Mouse (Mus musculus) left cerebral cortex, postnatal 36 days (tissue): ENCODE measurements around the gene Ppp1r18. TPM values are rescaled to one million over a fixed set of nuclear protein-coding genes. Genes with fewer than 3 reads are reported as not detected.

Experiments used
- DNase-seq, 2 experiments: peaks; one replicate each; pipeline ENCODE4 v3.0.0; 2021 to 2022; ENCODE audit warnings: low spot score in 2 of 2, mixed read lengths in 1 of 2
- intact Hi-C: fragments of 180-260 bp; cut with DNase I; formaldehyde crosslinking; loops from one replicate; pipeline ENCODE4 v1.15.1; 2025
- microRNA-seq: library from miRNA; unstranded; fragments of <30 nt; microRNA quantifications from one replicate; pipeline ENCODE4 v1.2.0, GENCODE M21; 2022
- total RNA-seq, 2 experiments: library from RNA; stranded (reverse); gene quantifications; 2 replicates each; pipeline ENCODE4 v1.2.3; 2021

The Ppp1r18 gene
- total RNA-seq, 2 experiments from 2014 or later, result 9.2 to 9.3 TPM

GRCm38 (mm10) chr17:35919864-35920301, 54.5 kb downstream of the Ppp1r18 start:
- no peak for DNase-seq
- intact Hi-C loops, result loop anchor here (5.0 kb wide), 2 partner anchors 62 to 83 kb away; partner anchors contain the start of genes Prr3 and Tubb5

GRCm38 (mm10) chr17:35920384-35920783, 55.0 kb downstream of the Ppp1r18 start:
- intact Hi-C loops, result loop anchor here (5.0 kb wide), 1 partner anchor 62 kb away; the partner anchor contains the start of gene Prr3

GRCm38 (mm10) chr17:35920862-35921562, 55.6 kb downstream of the Ppp1r18 start:
- intact Hi-C loops, result loop anchor here (5.0 kb wide), 1 partner anchor 61 kb away; the partner anchor contains the start of gene Prr3
- DNase-seq, result no peak

More at GRCm38 (mm10) chr17:35920384-35920783, 55.0 kb downstream of the Ppp1r18 start:
- DNase-seq, result no peak

GRCm38 (mm10) chr17:35921710-35922109, 56.3 kb downstream of the Ppp1r18 start:
- intact Hi-C loops, result loop anchor here (5.0 kb wide), 1 partner anchor 61 kb away; the partner anchor contains the start of gene Prr3
- no peak for DNase-seq

- intact Hi-C loops, result loop anchor here (5.0 kb wide), 1 partner anchor 60 kb away; the partner anchor contains the start of gene Prr3
- DNase-seq, result no peak
These were observed 57.2 kb downstream of the Ppp1r18 start for GRCm38 (mm10) chr17:35922566-35922965.

- DNase-seq, result no peak
- intact Hi-C loops, result loop anchor here (5.0 kb wide), 1 partner anchor 59 kb away; the partner anchor contains the start of gene Prr3
These were observed 57.9 kb downstream of the Ppp1r18 start for GRCm38 (mm10) chr17:35923281-35923680.

Small RNA genes within 50 kb of the gene (microRNA-seq; reads per million reads assigned to microRNA genes)
- gene Gm28033 (not detected), gene Mir1894 (0.76 reads per million)

Other genes with a start within 250 kb of the Ppp1r18 start
- not detected for gene Gm9573, start 239.0 kb upstream of the Ppp1r18 start, total RNA-seq
- gene Mucl3, start 221.9 kb upstream of the Ppp1r18 start, total RNA-seq, result not detected
- gene Vars2, start 198.0 kb upstream of the Ppp1r18 start, total RNA-seq, result 10 to 100 TPM; 30.1 to 40.0 TPM
- 10 to 100 TPM; 26.8 to 29.9 TPM for gene Gtf2h4, start 191.9 kb upstream of the Ppp1r18 start, total RNA-seq
- gene Ddr1, start 161.0 kb upstream of the Ppp1r18 start, total RNA-seq, result 10 to 100 TPM; 52.5 to 69.9 TPM
- gene Ier3, start 43.9 kb upstream of the Ppp1r18 start, total RNA-seq, result 10 to 100 TPM; 10.6 to 13.6 TPM
- 100 to 1,000 TPM; 146 to 149 TPM for gene Flot1, start 42.4 kb upstream of the Ppp1r18 start, total RNA-seq
- gene Tubb5, start 27.3 kb upstream of the Ppp1r18 start, total RNA-seq, result 100 to 1,000 TPM; 441 to 478 TPM
- 10 to 100 TPM; 16.5 to 16.9 TPM for gene Mdc1, start 24.1 kb upstream of the Ppp1r18 start, total RNA-seq
- 1 to 10 TPM; 2.3 to 3.1 TPM for gene Nrm, start 4.3 kb upstream of the Ppp1r18 start, total RNA-seq
- gene Dhx16, start 14.2 kb downstream of the Ppp1r18 start, total RNA-seq, result 10 to 100 TPM; 26.0 to 32.0 TPM
- 10 to 100 TPM; 58.4 to 62.0 TPM for gene 2310061I04Rik, start 31.8 kb downstream of the Ppp1r18 start, total RNA-seq
- gene Atat1, start 44.5 kb downstream of the Ppp1r18 start, total RNA-seq, result 10 to 100 TPM; 51.1 to 63.9 TPM
- gene Mrps18b, start 50.8 kb downstream of the Ppp1r18 start, total RNA-seq, result 10 to 100 TPM; 38.0 to 46.2 TPM
- 10 to 100 TPM; 62.5 to 84.5 TPM for gene Ppp1r10, start 50.8 kb downstream of the Ppp1r18 start, total RNA-seq
- gene Abcf1, start 104.2 kb downstream of the Ppp1r18 start, total RNA-seq, result 10 to 100 TPM; 71.0 to 77.8 TPM
- gene Gnl1, start 114.3 kb downstream of the Ppp1r18 start, total RNA-seq, result 100 to 1,000 TPM; 173 to 198 TPM
- gene Prr3, start 114.6 kb downstream of the Ppp1r18 start, total RNA-seq, result 10 to 100 TPM; 36.9 to 40.0 TPM
- 1 to 10 TPM; 1.1 to 2.2 TPM for gene H2-T24, start 155.0 kb downstream of the Ppp1r18 start, total RNA-seq
- 10 to 100 TPM; 12.6 to 15.1 TPM for gene H2-T23, start 167.3 kb downstream of the Ppp1r18 start, total RNA-seq
- 10 to 100 TPM; 11.0 to 12.2 TPM for gene H2-T22, start 177.2 kb downstream of the Ppp1r18 start, total RNA-seq
- gene Gm6034, start 177.4 kb downstream of the Ppp1r18 start, total RNA-seq, result under 1 TPM in 1 of 2 experiments, not detected in 1; 0.27 TPM
- gene Gm11127, start 192.8 kb downstream of the Ppp1r18 start, total RNA-seq, result 1 to 10 TPM in 1 of 2 experiments, under 1 TPM in 1; 0.59 to 1.9 TPM